Mouse (Mus musculus): Measurements from ENCODE around the gene Pigyl.
A peak's percentile ranks its signal among the peaks of the same experiment; 100 is the strongest.

DNA sequence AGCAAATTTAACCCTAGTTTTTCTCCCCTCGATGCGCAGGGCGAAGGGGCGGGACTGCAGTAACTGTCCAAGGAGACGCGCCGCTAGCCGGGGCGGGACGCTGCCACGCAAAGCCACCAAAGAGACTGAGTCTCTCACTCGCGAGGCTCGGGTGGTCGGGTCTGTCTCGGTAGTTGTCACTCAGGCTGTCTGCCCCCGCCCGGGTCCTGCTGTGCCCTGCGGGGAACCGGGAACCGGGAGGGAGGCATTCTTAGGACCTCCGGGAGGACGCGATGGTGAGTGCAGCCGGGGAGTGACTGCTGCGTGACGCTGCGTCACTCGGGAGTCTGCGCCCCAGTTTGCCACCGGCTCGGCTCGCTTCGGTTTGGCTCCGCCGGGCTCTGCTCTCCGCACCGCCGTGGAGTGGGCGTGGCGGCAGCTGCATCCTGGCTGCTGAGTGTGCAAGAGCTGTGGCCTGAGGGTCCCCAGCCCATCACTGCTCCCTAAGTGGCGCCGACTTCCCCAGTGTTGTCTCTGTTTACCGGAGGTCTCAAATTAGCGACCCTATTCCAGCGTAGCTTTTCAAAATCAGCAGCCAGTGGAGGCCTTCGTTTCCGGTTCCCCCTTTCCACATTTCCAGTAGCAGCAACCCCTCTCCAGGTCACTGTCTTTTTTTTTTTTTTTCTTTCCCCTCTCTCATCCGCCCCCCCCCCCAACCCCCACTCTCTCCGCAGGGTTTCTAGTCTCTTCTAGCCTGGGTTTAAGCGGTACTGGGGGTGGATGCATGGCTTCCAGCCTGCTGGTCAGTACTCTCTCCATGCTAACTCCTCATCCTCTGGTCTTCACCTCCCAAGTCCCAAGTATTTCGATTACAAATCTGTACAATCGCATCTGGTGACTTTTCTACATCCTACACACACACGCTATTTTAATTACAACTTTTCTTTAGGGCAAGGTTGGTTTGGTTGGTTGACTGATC is 8.3 kb downstream of the Pigyl start:
- TF ChIP-seq CTCF (IDR thresholded peaks at IDR 0.05; ENCODE audit: borderline replicate concordance, extremely low read depth, insufficient read depth, insufficient read length): no peak
- TF ChIP-seq POLR2A (IDR thresholded peaks at IDR 0.05; ENCODE audit: borderline replicate concordance, extremely low read depth, insufficient read depth, insufficient read length, poor library complexity, severe bottlenecking): peak; percentile 67; the same call in 1 of the 2 replicates
